Mouse (Mus musculus) spleen, adult 2 months (tissue): ENCODE results near the gene Gfra4.

ENCODE experiments used
- CTCF ChIP-seq: fragments of 200-500 bp; IDR thresholded peaks from 2 replicates; pipeline ENCODE4 v1.5.1; 2011; ENCODE audit warnings: mild to moderate bottlenecking, inconsistent platforms; ENCODE audit not compliant: insufficient read depth, insufficient read length, insufficient replicate concordance; ENCODE audit errors: extremely low read depth
- POLR2A ChIP-seq: fragments of 200-500 bp; IDR thresholded peaks from 2 replicates; pipeline ENCODE4 v1.6.1; 2011; ENCODE audit warnings: low read depth, low read length, inconsistent platforms

GRCm38 (mm10) chr2:131009123-131009522 is 33.8 kb downstream of the Gfra4 start:
- TF ChIP-seq CTCF (no peak), POLR2A (no peak)
